Mouse (Mus musculus): ENCODE results near the gene Kcne1.

- no peak for TF ChIP-seq ZNF384 (IDR thresholded peaks at IDR 0.05; ENCODE audit: low read depth, low read length)
- TF ChIP-seq MAFK (IDR thresholded peaks at IDR 0.05; ENCODE audit: insufficient read depth, low read depth, low read length): no peak
- no peak for TF ChIP-seq CHD2 (IDR thresholded peaks at IDR 0.05; ENCODE audit: low read depth, low read length)
These were observed 37.9 kb downstream of the Kcne1 start, which contains the start of gene Fam243 for GRCm38 (mm10) chr16:92321341-92321740.

All from ES-E14 (cell line).